Mouse (Mus musculus): ENCODE results near the gene Eif5a2.

DNA sequence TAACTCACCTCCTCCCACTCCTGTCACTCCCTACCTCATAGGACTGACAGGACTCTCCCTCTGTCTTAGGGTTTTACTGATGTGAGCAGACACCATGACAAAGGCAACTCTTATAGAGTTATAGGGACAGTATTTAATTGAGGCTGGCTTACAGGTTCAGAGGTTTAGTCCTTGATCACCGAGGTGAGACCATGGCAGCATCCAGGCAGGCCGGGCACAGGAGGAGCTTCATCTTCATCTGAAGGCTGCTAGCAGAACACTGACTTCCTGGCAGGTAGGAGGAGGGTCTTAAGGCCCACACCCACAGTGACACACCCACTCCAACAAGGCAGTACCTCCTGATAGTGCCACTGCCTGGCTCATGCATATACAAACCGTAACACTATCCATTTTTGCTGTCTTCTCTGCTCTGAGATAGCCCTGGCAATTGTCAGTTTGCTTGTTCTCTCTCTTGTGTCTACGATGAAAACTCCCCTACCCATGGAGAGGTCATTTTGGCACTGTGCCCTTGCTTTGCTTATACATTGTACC lies 35.0 kb downstream of the Eif5a2 start:
- TF ChIP-seq GATA1 (IDR thresholded peaks at IDR 0.05; ENCODE audit: borderline replicate concordance, low read length), result no peak
- no peak for TF ChIP-seq FLI1 (IDR thresholded peaks at IDR 0.05; ENCODE audit: low read length)

Data from megakaryocyte, embryonic 14.5 days (primary cell).